Mouse (Mus musculus): ENCODE measurements at regions not wholly inside any gene's neighbourhood (a gene's known extent, or its start where the extent isn't known, plus 50 kb on each side); places are given as distances from the start of the nearest gene placed in this dataset.

- TF ChIP-seq POLR2A (IDR thresholded peaks at IDR 0.05; ENCODE audit: low read depth, low read length) (no peak), CTCF (conservative IDR thresholded peaks at IDR 0.05; ENCODE audit: insufficient read depth, insufficient read length, low read depth, low read length) (no peak)
Observed at GRCm38 (mm10) chr7:68914344-68914743, 165.3 kb upstream of the Arrdc4 start.

All from kidney, adult 2 months (tissue).